Mouse (Mus musculus) hindbrain, embryonic 13.5 days (tissue): ENCODE results near the gene Ehd4. TPM values are rescaled to one million over a fixed set of nuclear protein-coding genes. Genes with fewer than 3 reads are reported as not detected.

ENCODE experiments used
- ATAC-seq: fragments of 200-750 bp; cut with Nextera tagmentation; 2 replicates; pipeline ENCODE4 v1.8.0; 2017; ENCODE audit warnings: moderate TSS enrichment; ENCODE audit not compliant: low FRiP score
- H3K27ac ChIP-seq: fragments of 300-500 bp; sonication (generic); 2 replicates; pipeline ENCODE4 v1.5.1; 2015; ENCODE audit warnings: inconsistent platforms, mild to moderate bottlenecking, moderate library complexity
- H3K27me3 ChIP-seq: fragments of 300-500 bp; sonication (generic); 2 replicates; pipeline ENCODE4 v1.6.1; 2015; ENCODE audit warnings: mild to moderate bottlenecking, inconsistent platforms
- H3K36me3 ChIP-seq: fragments of 300-500 bp; sonication (generic); 2 replicates; pipeline ENCODE4 v1.6.1; 2015; ENCODE audit warnings: mild to moderate bottlenecking, inconsistent platforms
- H3K4me1 ChIP-seq: fragments of 300-500 bp; sonication (generic); replicated peaks from 2 replicates; pipeline ENCODE4 v1.6.1; 2015; ENCODE audit warnings: inconsistent platforms
- H3K4me2 ChIP-seq: fragments of 300-500 bp; sonication (generic); 2 replicates; pipeline ENCODE4 v1.6.1; 2015; ENCODE audit warnings: inconsistent platforms, mild to moderate bottlenecking, moderate library complexity
- H3K4me3 ChIP-seq: fragments of 300-500 bp; sonication (generic); 2 replicates; pipeline ENCODE4 v1.5.1; 2015; ENCODE audit warnings: mild to moderate bottlenecking, inconsistent platforms
- H3K9ac ChIP-seq: fragments of 300-500 bp; sonication (generic); 2 replicates; pipeline ENCODE4 v1.6.1; 2015; ENCODE audit warnings: mild to moderate bottlenecking, inconsistent platforms
- H3K9me3 ChIP-seq: fragments of 300-500 bp; sonication (generic); 2 replicates; pipeline ENCODE4 v1.6.1; 2016; ENCODE audit warnings: inconsistent platforms
- WGBS: fragments of 180-500 bp; shearing (Covaris S2); methylation state at CpG from one replicate; pipeline ENCODE4 v1.1.7; 2015; 5-methylcytosine and 5-hydroxymethylcytosine counted together
- polyA plus RNA-seq: library from polyadenylated mRNA; unstranded; fragments of >200 nt; fragmentation: Nextera tagmentation; extraction: Ambion mirVana; gene quantifications from 2 replicates; pipeline ENCODE4 v1.2.1, GENCODE M21; 2015

The Ehd4 gene
- polyA plus RNA-seq, 1 experiment from 2014 or later: 19.9 TPM

DNA sequence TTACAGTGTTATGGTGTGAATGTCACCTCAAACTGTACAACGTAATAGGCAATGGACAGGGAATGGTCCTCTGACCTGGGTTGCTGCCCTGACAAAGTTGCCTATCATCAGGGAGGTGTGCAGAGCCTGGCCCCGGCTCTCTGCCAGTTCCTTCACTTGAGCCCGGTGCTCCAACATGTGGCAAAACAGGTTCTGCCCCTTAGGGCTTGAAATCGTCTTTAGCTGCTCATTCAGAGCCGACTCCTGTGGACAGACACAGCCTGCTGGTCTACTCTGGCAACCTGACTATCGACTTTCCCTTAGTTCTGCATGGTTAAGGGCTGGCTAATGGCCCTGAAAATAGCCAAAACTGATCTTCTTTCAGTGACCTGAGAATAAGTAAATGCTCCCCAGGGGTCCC, 94.2 kb downstream of the Ehd4 start:
- WGBS: 73% methylated on average over 6 of the region's 6 CpGs
- H3K4me1 ChIP-seq: no peaks in the 10 kb centered on the region
- H3K4me2 ChIP-seq: no peak overlapping the region
- ATAC-seq: no peak
- no peak overlapping the region for H3K4me3 ChIP-seq
- no peak overlapping the region for H3K27ac ChIP-seq
- H3K27me3 ChIP-seq: no peaks in the 10 kb centered on the region
- no peak overlapping the region for H3K9ac ChIP-seq
- H3K9me3 ChIP-seq: no peaks in the 10 kb centered on the region
- H3K36me3 ChIP-seq: no peaks in the 10 kb centered on the region

DNA sequence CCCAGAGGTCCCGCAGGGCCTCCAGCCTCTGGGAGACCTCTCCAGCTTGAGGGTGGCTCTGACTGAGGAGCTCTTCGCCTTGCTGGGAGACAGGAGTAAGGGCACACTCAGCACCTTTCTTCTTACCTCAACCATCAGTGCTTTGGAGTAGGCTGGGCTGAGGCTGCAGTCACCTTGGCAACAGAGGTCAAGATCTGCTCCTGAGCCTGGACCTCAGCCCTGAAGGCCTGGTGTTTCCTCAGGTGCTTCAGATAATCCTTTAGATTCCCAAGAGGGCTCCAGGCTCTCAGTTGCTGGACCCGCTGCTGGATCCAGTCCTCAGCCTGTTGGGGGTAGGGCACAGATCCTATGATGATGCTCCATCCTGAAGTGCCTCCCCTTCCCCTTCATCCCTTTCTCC, 94.9 kb downstream of the Ehd4 start:
- Histone ChIP-seq H3K27ac (no peak overlapping the region), H3K4me2 (no peak overlapping the region), H3K27me3 (no peaks in the 10 kb centered on the region), H3K4me1 (no peaks in the 10 kb centered on the region), H3K9ac (no peak overlapping the region), H3K4me3 (no peak overlapping the region), H3K36me3 (no peaks in the 10 kb centered on the region), H3K9me3 (no peaks in the 10 kb centered on the region)
- 82% methylated on average over 3 of the region's 3 CpGs for WGBS
- no peak for ATAC-seq

DNA sequence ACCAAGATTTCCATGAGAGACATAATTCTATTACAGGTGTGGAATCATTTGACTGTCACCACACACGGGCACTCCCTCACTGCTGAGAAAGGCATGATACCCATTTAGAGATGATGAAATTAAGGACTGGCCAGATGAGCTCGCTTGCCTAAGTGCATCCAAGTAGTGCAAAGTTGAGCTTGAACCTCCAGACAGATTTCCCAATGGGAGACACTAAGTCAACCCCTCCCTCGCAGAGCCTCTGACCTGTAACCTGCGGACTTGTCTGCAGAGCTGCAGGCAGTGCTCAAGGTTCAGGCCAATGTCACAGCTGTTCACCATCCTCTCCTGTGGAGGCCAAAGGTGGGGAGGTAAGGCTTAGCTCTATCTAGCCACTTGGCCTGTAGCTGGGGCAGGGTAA, 95.6 kb downstream of the Ehd4 start:
- Histone ChIP-seq H3K9me3 (no peaks in the 10 kb centered on the region), H3K36me3 (no peaks in the 10 kb centered on the region), H3K27me3 (no peaks in the 10 kb centered on the region), H3K4me2 (no peak overlapping the region), H3K27ac (no peak overlapping the region), H3K4me3 (no peak overlapping the region), H3K4me1 (no peaks in the 10 kb centered on the region), H3K9ac (no peak overlapping the region; the same call in 1 of the 2 replicates)
- ATAC-seq: no peak
- 88% methylated on average over 4 of the region's 4 CpGs for WGBS

DNA sequence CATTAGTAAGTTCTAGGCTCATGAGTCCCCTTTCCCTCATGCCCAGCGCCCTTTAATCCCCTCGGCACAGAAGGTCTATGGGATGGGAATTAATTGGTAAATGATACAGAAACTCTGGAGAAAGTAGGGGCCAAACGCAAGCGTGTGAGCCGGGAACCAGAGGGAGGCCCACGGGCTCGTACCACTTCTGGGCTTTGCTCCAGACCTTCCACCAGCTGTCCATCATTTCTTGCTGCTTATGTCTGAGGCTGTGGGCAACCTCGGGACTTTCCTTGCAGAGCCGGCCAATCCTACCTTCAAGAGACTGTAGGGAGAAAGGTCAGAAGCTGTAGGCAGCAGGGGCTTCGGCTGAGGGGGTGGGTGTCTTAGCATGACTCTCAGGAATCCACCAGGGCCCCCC, 98.5 kb downstream of the Ehd4 start:
- H3K27me3 ChIP-seq: no peaks in the 10 kb centered on the region
- H3K4me2 ChIP-seq: no peak overlapping the region
- ATAC-seq: no peak
- no peak overlapping the region for H3K9ac ChIP-seq
- WGBS: 90% methylated on average over 10 of the region's 10 CpGs
- no peaks in the 10 kb centered on the region for H3K36me3 ChIP-seq
- no peaks in the 10 kb centered on the region for H3K9me3 ChIP-seq
- no peak overlapping the region for H3K27ac ChIP-seq
- H3K4me1 ChIP-seq: no peaks in the 10 kb centered on the region
- no peak overlapping the region for H3K4me3 ChIP-seq

DNA sequence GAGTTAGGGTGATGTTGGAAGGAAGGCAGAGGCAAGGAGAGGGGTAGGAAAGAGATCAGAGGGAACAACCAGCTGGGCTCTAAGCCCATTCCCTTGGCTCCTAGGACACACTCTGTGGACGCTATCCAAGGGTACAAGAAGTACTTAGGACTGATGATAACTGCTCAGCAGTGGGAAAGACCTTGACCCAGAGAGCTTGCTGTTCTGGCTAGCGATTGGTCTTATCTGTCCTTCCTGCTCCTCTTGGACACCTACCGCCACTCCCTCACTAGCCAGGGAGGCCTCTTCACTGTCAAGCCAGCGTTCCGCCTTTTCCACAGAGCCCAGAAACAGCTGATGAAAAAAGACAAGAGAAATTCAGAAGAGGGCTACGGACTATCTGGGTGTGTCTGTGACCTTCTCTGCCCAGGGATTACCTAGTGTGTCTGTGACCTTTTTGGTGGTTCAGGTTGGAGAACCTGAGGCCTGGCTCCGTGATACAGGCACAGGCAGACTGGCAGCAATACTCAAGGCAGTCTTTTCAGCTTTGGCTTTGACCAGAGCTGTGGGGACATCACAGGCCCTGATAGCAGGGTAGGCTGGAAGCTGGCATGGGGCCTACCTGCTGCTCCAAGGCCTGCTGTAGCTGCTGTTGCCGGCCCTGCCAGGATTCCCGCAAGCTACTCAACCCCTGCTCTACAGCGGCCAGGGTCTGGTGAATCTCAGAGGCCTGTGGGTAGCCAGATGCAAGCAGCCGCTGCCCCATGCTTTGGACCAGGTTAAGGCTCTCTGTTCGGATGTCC, 99.4 kb downstream of the Ehd4 start:
- H3K4me3 ChIP-seq: no peak overlapping the region
- H3K9ac ChIP-seq: no peak overlapping the region
- WGBS: 92% methylated on average over 12 of the region's 12 CpGs
- no peak for ATAC-seq
- no peaks in the 10 kb centered on the region for H3K4me1 ChIP-seq
- H3K27ac ChIP-seq: no peak overlapping the region
- H3K9me3 ChIP-seq: no peaks in the 10 kb centered on the region
- no peak overlapping the region for H3K4me2 ChIP-seq
- H3K36me3 ChIP-seq: no peaks in the 10 kb centered on the region
- H3K27me3 ChIP-seq: 0 out of 2 replicates have a peak, but pooled peaks cover 4% of the 10 kb centered on the region

DNA sequence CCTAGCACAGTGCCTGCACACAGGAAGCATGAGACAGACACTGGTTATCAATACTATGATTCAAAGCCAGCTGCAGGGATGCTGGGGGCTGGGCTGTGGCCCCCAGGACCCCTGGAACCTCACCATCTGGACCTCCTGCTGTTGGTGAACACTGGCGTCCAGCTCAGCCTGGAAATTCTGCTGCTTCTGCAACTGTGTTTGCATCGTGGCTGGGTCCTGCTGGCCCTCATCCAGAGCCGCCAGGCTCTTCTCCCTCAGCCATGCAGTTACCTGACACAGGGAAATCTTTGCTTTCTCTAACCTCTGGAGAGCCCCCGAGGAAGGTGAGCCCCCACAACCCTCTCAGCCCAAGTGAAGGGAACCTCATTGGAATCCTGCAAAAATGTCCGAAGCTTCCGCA, 103.0 kb downstream of the Ehd4 start:
- H3K27me3 ChIP-seq: 0 out of 2 replicates have a peak, but pooled peaks cover 4% of the 10 kb centered on the region
- H3K36me3 ChIP-seq: no peaks in the 10 kb centered on the region
- no peak overlapping the region for H3K4me3 ChIP-seq
- 64% methylated on average over 6 of the region's 6 CpGs for WGBS
- no peak overlapping the region for H3K9ac ChIP-seq
- H3K9me3 ChIP-seq: no peaks in the 10 kb centered on the region
- no peaks in the 10 kb centered on the region for H3K4me1 ChIP-seq
- no peak overlapping the region for H3K27ac ChIP-seq
- no peak for ATAC-seq
- no peak overlapping the region for H3K4me2 ChIP-seq

DNA sequence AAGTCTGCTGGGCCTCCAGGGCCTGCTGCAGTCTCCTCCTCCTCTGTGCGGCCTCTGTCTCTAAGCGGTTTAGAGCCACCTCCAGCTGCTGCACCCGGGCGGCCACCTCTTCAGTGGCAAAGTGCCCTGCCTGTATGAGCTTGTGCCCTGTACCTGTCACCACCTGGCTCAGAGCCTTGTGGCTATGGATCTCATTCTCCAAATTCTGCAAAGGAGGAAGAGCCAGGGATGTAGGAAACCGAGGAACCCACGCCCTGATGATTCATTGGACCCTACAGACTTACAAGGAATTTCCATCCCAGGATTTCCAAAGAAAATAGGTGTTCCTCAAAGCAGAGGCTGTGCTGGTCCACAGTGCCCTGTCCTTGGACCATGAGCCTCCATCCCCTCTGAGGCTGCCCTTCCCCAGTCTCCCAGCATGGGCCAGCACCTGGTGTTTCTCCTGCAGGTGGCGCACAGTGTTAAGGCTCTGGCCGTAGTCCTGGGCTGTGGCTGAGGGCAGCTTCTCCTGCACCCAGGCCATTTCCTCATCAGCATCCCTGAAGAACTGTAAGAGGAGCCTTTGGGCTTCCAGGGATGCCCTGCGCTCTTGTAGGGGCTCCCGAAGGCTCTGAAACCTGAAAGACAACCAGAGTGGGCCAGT, 104.7 kb downstream of the Ehd4 start:
- H3K36me3 ChIP-seq: no peaks in the 10 kb centered on the region
- H3K27ac ChIP-seq: no peak overlapping the region
- 0 out of 2 replicates have a peak, but pooled peaks cover 4% of the 10 kb centered on the region for H3K27me3 ChIP-seq
- H3K4me1 ChIP-seq: no peaks in the 10 kb centered on the region
- H3K9me3 ChIP-seq: no peaks in the 10 kb centered on the region
- no peak overlapping the region for H3K9ac ChIP-seq
- H3K4me2 ChIP-seq: no peak overlapping the region
- WGBS: 60% methylated on average over 10 of the region's 10 CpGs
- no peak for ATAC-seq
- no peak overlapping the region for H3K4me3 ChIP-seq

DNA sequence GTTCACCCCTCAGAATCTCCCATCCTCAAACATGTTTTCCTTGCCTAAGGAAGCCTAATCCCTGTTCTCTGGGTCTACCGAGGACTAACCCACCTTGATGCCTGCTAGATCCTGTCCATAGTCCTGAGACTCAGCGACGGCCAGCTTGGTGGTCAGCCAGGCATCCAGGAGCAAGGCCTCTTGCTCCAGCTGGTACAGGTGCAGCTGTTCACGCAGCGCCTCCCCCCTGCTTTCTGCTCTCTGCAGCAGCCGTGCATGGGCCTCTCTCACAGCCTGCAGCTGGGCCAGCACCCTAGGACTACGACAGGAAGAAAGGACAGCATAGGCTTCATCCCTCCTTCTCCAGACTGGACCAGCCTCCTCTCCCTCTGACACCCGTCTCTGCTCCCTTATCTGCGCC, 106.2 kb downstream of the Ehd4 start:
- no peaks in the 10 kb centered on the region for H3K9me3 ChIP-seq
- 0 out of 2 replicates have a peak, but pooled peaks cover 4% of the 10 kb centered on the region for H3K27me3 ChIP-seq
- H3K9ac ChIP-seq: no peak overlapping the region
- WGBS: 80% methylated on average over 9 of the region's 9 CpGs
- H3K36me3 ChIP-seq: no peaks in the 10 kb centered on the region; the same call in 1 of the 2 replicates
- H3K4me1 ChIP-seq: no peaks in the 10 kb centered on the region
- H3K4me3 ChIP-seq: no peak overlapping the region
- ATAC-seq: no peak
- no peak overlapping the region for H3K27ac ChIP-seq
- no peak overlapping the region for H3K4me2 ChIP-seq

DNA sequence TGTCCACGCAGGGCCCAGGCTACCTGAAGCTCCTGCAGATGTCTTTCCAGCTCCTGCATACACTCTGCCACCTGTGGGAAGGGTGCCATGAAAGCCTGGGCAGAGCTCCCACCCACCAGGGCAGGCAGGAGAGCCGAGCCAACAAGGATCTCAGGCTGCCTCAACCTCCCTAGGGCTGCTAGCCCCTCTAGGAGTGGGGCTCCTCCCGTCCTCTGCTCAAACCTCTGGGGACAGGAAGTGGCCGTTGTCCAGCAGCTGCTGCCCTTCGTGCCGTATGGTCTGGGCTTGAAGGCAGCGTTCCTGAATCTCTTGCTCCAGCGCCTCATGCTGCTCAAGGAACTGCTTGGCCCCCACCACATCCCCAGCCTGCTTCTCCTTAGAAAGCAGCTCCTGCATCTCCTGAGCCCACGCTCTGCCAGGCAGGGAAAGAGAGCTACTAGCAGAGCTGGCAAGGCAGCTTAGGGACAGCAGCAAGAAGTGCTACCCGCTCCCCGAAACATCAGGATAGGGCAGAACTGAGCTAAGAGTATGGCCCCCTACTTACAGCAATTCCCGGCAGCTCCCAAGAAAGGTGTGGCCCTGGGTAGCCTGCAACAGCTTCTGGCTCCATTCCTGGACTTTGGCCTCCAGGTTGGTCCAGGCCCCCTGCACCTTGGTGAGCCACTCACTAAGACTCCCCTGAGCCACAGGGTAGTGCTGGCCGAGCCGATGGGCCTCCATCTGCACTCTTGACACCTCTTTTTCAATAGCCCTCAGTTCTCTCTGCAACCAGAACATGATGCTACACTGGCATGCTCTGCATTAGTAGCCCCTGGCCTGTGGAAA, 107.7 kb downstream of the Ehd4 start:
- Histone ChIP-seq H3K4me2 (no peak overlapping the region), H3K9ac (no peak overlapping the region), H3K27ac (no peak overlapping the region), H3K4me1 (no peaks in the 10 kb centered on the region), H3K9me3 (no peaks in the 10 kb centered on the region), H3K27me3 (0 out of 2 replicates have a peak, but pooled peaks cover 4% of the 10 kb centered on the region), H3K36me3 (peaks cover 14% of the 10 kb centered on the region), H3K4me3 (no peak overlapping the region)
- no peak for ATAC-seq
- 74% methylated on average over 14 of the region's 14 CpGs for WGBS

DNA sequence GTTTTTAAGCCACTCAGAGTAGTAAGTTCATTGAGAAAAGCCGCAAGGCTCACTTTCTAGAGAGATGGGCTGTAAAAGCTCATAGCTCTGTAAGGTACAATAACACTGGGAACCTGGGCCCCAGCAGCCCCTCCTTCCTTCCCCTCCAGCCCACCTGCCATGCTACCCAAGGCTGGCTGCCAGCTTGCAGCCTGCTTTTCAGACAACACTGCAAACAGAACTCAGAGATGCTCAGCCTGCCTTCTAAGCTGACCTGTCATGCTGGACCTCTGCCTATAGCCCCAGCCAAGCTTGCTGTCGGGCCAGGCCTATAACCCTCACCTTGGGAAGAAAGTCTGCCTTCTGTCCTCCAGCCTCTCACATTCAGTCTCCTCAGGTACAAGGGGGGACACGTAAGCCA, 109.7 kb downstream of the Ehd4 start:
- Histone ChIP-seq H3K9ac (no peak overlapping the region), H3K4me3 (no peak overlapping the region), H3K27me3 (no peaks in the 10 kb centered on the region), H3K9me3 (no peaks in the 10 kb centered on the region), H3K36me3 (peaks cover 35% of the 10 kb centered on the region), H3K4me2 (no peak overlapping the region), H3K4me1 (no peaks in the 10 kb centered on the region), H3K27ac (no peak overlapping the region)
- no peak for ATAC-seq
- WGBS: 76% methylated on average over 3 of the region's 3 CpGs

DNA sequence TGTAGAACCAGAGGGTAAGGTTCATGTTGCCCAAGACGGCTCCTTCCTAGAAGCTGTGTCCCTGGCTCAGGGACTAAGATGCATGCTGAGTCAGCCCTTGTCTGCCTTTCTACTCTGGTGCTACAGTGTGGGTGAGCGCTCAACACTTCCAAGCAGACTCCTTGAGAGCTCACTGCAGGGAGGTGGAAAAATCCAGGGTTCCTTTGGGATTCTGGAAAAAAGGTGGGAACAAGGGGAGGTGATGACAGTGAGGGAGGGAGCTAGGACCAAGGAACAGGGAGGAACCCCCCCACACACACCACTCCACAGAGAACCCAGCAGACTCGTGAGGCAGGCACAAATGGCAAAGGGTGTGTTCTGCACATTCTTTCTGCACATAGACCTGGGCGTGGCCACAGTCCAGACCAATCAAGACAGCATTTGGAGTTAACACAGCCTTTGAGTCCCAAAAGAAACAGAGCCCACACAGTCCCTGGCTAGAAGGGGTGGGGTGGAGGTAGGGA, 110.3 kb downstream of the Ehd4 start:
- Histone ChIP-seq H3K4me2 (no peak overlapping the region), H3K36me3 (peaks cover 40% of the 10 kb centered on the region), H3K27me3 (no peaks in the 10 kb centered on the region), H3K27ac (no peak overlapping the region), H3K4me1 (no peaks in the 10 kb centered on the region), H3K4me3 (no peak overlapping the region), H3K9me3 (no peaks in the 10 kb centered on the region), H3K9ac (no peak overlapping the region)
- ATAC-seq: no peak; the same call in 1 of the 2 replicates
- WGBS: 66% methylated on average over 4 of the region's 4 CpGs

DNA sequence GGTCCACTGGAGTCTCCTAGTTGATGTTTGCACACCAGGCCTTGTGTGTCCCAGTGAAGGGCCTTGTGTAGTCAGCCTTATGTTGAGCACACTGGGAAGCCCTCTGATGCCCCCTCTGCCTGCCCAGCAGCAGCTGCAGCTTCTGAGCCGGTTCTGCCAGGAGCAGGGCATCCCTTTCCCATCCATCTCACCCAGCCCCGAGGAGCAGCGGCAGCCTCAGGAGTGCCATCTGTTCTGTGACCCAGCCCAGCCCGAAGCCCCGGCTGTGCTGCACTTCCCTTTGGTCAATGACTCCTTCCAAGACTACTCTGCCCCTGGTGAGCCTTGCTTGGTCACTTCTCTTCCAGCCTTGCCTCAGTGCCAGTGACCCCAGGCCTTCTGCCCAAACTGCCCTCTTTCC, 113.4 kb downstream of the Ehd4 start:
- no peaks in the 10 kb centered on the region for H3K27me3 ChIP-seq
- WGBS: 93% methylated on average over 5 of the region's 5 CpGs
- no peaks in the 10 kb centered on the region for H3K9me3 ChIP-seq
- H3K9ac ChIP-seq: peak overlapping the region; percentile 8; the same call in 1 of the 2 replicates
- no peak overlapping the region for H3K4me3 ChIP-seq
- H3K4me2 ChIP-seq: no peak overlapping the region
- no peak overlapping the region for H3K27ac ChIP-seq
- ATAC-seq: no peak
- H3K36me3 ChIP-seq: peaks cover 71% of the 10 kb centered on the region
- no peaks in the 10 kb centered on the region for H3K4me1 ChIP-seq
